Mouse (Mus musculus) central nervous system, embryonic 14 days (tissue): ENCODE results near the gene Asb15. TPM values are rescaled to one million over a fixed set of nuclear protein-coding genes. Genes with fewer than 3 reads are reported as not detected.

Experiments
- polyA plus RNA-seq: library from polyadenylated mRNA; depleted of rRNA; stranded (reverse); fragments of >200 nt; gene quantifications from 2 replicates; pipeline ENCODE4 v1.2.3, GENCODE M21; 2012; rRNA removed

Asb15 gene
- polyA plus RNA-seq, result 0.04 and 0.05 TPM in 2 replicates

DNA sequence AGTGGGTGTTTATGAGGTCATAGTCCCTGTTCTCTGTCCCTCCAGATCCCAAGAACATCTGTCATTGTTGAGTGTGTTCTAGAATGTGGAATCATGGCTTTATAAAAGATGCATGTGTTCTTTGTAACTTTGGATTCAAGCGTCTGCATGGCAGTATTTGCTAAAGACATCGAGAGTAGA lies at the start of gene Asb15:
Asb15 (plus strand) TSS at position 81 of the 180 bp plus-strand sequence.

DNA sequence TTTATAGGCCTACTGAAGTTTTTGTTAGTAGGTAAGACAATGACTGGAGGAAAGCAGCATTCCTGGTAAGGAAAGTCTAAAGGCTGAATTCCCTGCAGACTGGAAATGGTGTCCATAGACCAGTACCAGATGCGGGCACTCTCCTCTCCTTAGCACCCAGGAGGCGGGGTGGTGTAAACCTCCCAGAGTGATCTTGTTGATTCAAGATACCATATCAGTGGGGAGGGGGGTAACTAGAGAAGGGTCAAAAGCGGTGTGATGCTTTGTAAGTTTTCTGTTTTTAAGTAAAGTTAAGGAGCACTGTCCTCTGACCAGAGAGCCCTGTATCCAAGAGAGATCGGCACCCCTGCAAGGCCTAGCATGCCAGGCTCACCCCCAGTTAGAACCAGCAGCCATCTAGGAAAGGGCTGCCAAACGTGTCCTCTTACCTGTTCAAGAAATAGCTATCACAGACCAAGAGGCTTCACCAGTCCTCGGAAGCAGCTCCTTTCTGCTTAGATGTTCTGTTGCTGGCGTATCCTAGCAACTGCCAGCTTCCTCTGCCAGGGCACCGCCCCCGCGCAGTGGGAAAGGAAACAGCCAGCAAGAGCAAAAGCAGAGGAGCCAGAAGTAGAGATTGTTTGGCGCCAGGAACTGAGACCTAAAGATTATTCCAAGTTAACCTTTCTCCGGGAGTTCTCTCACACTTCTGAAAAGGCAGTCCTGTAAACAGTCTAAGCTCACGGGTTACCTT lies 13.2 kb upstream of the Asb15 start, which contains the start of gene Iqub:
Iqub (minus strand) TSS at position 516 of the 733 bp plus-strand sequence.

DNA sequence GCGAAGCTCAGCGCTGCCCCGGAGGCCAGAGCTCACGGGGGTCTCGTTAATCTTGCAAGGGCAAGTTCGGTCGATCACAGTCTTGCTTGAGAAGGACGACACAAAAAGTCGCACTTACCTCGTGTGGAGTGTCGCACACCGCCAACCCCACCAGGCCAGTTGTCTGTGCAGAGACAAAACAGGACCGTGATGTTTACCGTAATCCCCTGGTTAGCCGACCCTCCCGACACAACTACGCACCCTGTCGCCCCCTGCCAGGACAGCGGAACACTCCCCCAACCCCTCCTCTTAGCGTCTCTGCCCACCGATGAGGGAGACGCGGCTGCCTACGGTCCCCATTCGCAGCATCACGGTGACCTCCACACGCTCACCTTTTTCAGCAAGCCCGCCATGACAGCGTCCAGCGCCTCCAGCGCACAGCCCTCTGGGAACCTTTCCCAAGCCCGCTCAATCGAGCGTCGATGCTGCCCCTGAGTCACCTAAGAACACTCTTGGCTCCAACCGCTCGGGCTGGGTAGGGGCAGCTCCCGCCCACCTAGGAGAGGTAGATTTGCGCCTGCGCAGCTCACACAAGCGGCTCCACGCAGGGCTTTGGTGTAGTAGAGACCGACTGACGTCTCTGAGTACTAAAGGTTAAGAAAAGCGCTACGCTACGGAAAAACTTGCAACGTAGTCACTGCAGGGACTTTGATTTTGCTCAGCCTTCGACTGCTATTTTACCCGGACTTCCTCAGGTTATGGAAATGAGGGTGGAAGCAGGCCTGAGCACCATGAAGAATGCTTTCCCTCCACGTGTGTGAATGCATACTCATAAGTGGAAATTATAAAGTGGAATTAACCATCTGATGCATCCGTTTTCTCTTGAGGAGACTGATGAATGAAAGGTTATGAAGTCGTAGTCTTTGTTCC lies 535 bp upstream of the Asb15 start, which contains the start of gene Ndufa5:
Ndufa5 (minus strand) TSS at position 859 of the 909 bp plus-strand sequence.

DNA sequence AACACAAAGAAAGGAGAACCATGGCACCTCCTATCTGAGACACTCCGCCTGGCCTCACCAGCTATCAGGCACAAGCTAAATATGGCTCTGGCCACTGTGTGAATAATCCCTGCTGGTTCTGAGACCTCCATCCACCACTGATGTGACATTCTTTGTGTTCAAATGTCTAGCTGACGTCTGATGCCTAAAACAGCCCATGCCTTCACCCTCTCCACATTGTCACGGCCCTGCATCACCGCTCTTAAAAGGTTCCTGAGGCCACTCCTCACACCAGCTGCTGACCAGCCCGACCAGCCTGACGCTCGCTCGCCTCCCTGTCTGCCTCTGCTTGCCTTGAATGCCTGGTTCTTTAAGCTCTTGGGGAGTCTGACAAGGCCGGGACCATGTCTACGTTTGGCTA lies 69.6 kb downstream of the Asb15 start, which contains the start of gene Lmod2:
Lmod2 (plus strand) TSS at position 263 of the 400 bp plus-strand sequence.

Other genes starting within 250 kb of the Asb15 start
- 0.95 and 1.3 TPM in 2 replicates for gene Iqub, start 13.1 kb upstream of the Asb15 start, polyA plus RNA-seq
- 49.8 and 53.8 TPM in 2 replicates for gene Ndufa5, start 131 bp upstream of the Asb15 start, polyA plus RNA-seq
- 0.53 TPM in 1 of 2 replicates, not detected in the other for gene Lmod2, start 69.6 kb downstream of the Asb15 start, polyA plus RNA-seq
- 27.5 and 27.9 TPM in 2 replicates for gene Wasl, start 136.9 kb downstream of the Asb15 start, polyA plus RNA-seq
- not detected in 2 replicates for gene Hyal6, start 205.1 kb downstream of the Asb15 start, polyA plus RNA-seq
- not detected in 2 replicates for gene Hyal4, start 220.2 kb downstream of the Asb15 start, polyA plus RNA-seq